Mouse (Mus musculus): ENCODE results near the gene Camkmt. TPM values are rescaled to one million over a fixed set of nuclear protein-coding genes. Genes with fewer than 3 reads are reported as not detected.

The Camkmt gene
- total RNA-seq, 1 experiment, result 7.1 TPM

GRCm38 (mm10) chr17:85443036-85443435 lies 352.7 kb downstream of the Camkmt start:
- in situ Hi-C loops (cut with MboI; ENCODE audit: low sequenced_read_pairs in 2 of 2, unreplicated experiment in 2 of 2), result no loop called here
- no peak for TF ChIP-seq CHD2 (IDR thresholded peaks at IDR 0.05; ENCODE audit: low read depth, low read length)
- TF ChIP-seq MAFK (IDR thresholded peaks at IDR 0.05; ENCODE audit: insufficient read depth, low read depth, low read length), result no peak
- no peak for TF ChIP-seq HCFC1 (IDR thresholded peaks at IDR 0.05; ENCODE audit: borderline replicate concordance, insufficient read depth, low read length)
- no peak for TF ChIP-seq ZNF384 (IDR thresholded peaks at IDR 0.05; ENCODE audit: low read depth, low read length)
- no peak for TF ChIP-seq ZC3H11A (IDR thresholded peaks at IDR 0.05; ENCODE audit: borderline replicate concordance, low read depth, low read length)

GRCm38 (mm10) chr17:85454419-85454983 lies 364.1 kb downstream of the Camkmt start:
- TF ChIP-seq MAFK (IDR thresholded peaks at IDR 0.05; ENCODE audit: insufficient read depth, low read depth, low read length), result no peak
- TF ChIP-seq CHD2 (IDR thresholded peaks at IDR 0.05; ENCODE audit: low read depth, low read length), result no peak
- TF ChIP-seq ZNF384 (IDR thresholded peaks at IDR 0.05; ENCODE audit: low read depth, low read length), result no peak
- TF ChIP-seq ZC3H11A (IDR thresholded peaks at IDR 0.05; ENCODE audit: borderline replicate concordance, low read depth, low read length), result no peak
- TF ChIP-seq HCFC1 (IDR thresholded peaks at IDR 0.05; ENCODE audit: borderline replicate concordance, insufficient read depth, low read length), result no peak
- Histone ChIP-seq H3K4me3 (ENCODE audit: insufficient read depth in 1 of 2, low read depth in 1 of 2, low read length in 2 of 2, poor library complexity in 1 of 2, severe bottlenecking in 1 of 2) (peak overlapping the region; percentile 22 to 46; a peak in 2 of 4 replicates), H3K9me3 (ENCODE audit: control insufficient read depth, insufficient read depth, low read depth, low read length) (no peaks in the 10 kb centered on the region), H3K27ac (ENCODE audit: insufficient read depth, low read depth, low read length, poor library complexity, severe bottlenecking) (no peak overlapping the region), H3K36me3 (ENCODE audit: control insufficient read depth, insufficient read depth, low read length, poor library complexity, severe bottlenecking) (no peaks in the 10 kb centered on the region), H3K9ac (ENCODE audit: insufficient read depth, low read depth, low read length, poor library complexity, severe bottlenecking) (no peak overlapping the region; the same call in 1 of the 2 replicates), H3K4me1 (ENCODE audit: control insufficient read depth in 2 of 2, insufficient read depth in 2 of 2, low read length in 2 of 2, poor library complexity in 1 of 2) (peaks cover 3 to 5% of the 10 kb centered on the region in 2 experiments; a peak in 1 of 4 replicates)
- no peak for DNase-seq (ENCODE audit: low read depth, low spot score)
- in situ Hi-C loops (cut with MboI; ENCODE audit: low sequenced_read_pairs in 2 of 2, unreplicated experiment in 2 of 2), result no loop called here

More at GRCm38 (mm10) chr17:85443036-85443435, 352.7 kb downstream of the Camkmt start:
- H3K9ac ChIP-seq (ENCODE audit: insufficient read depth, low read depth, low read length, poor library complexity, severe bottlenecking), result no peak overlapping the region
- no peak overlapping the region for H3K4me3 ChIP-seq (ENCODE audit: insufficient read depth in 1 of 2, low read depth in 1 of 2, low read length in 2 of 2, poor library complexity in 1 of 2, severe bottlenecking in 1 of 2)
- H3K27ac ChIP-seq (ENCODE audit: insufficient read depth, low read depth, low read length, poor library complexity, severe bottlenecking), result no peak overlapping the region
- no peak for DNase-seq (ENCODE audit: low read depth, low spot score)
- no peaks in the 10 kb centered on the region for H3K36me3 ChIP-seq (ENCODE audit: control insufficient read depth, insufficient read depth, low read length, poor library complexity, severe bottlenecking)
- H3K4me1 ChIP-seq (ENCODE audit: control insufficient read depth in 2 of 2, insufficient read depth in 2 of 2, low read length in 2 of 2, poor library complexity in 1 of 2), result no peaks in the 10 kb centered on the region
- H3K9me3 ChIP-seq (ENCODE audit: control insufficient read depth, insufficient read depth, low read depth, low read length), result no peaks in the 10 kb centered on the region

DNA sequence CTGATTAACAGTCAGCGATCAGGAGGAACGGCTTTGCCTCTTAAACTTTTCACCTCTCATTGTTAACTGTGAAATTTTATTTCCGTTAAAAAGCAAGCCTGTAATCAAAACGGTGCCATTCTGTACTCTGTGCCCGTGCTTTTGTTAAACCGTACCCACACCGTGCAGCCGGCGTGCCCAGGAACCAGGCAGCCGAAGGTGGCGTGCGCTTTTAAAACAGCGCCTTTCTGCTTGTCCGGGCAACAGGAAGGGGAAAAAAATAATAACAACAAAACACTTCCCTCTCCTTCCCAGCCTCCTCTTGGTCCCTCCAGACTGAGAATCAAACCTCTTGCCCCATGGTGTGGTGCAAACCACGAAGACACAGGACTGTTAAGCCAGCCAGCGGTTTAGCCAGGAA lies 364.7 kb downstream of the Camkmt start:
- H3K4me3 ChIP-seq (ENCODE audit: insufficient read depth in 1 of 2, low read depth in 1 of 2, low read length in 2 of 2, poor library complexity in 1 of 2, severe bottlenecking in 1 of 2), result no peak overlapping the region
- no peak for TF ChIP-seq ZC3H11A (IDR thresholded peaks at IDR 0.05; ENCODE audit: borderline replicate concordance, low read depth, low read length)
- TF ChIP-seq CHD2 (IDR thresholded peaks at IDR 0.05; ENCODE audit: low read depth, low read length), result no peak
- no peak for DNase-seq (ENCODE audit: low read depth, low spot score)
- H3K27ac ChIP-seq (ENCODE audit: insufficient read depth, low read depth, low read length, poor library complexity, severe bottlenecking), result no peak overlapping the region
- peaks cover 3 to 5% of the 10 kb centered on the region in 2 experiments; a peak in 1 of 4 replicates for H3K4me1 ChIP-seq (ENCODE audit: control insufficient read depth in 2 of 2, insufficient read depth in 2 of 2, low read length in 2 of 2, poor library complexity in 1 of 2)
- H3K9ac ChIP-seq (ENCODE audit: insufficient read depth, low read depth, low read length, poor library complexity, severe bottlenecking), result no peak overlapping the region
- no peaks in the 10 kb centered on the region for H3K36me3 ChIP-seq (ENCODE audit: control insufficient read depth, insufficient read depth, low read length, poor library complexity, severe bottlenecking)
- in situ Hi-C loops (cut with MboI; ENCODE audit: low sequenced_read_pairs in 2 of 2, unreplicated experiment in 2 of 2), result no loop called here
- H3K9me3 ChIP-seq (ENCODE audit: control insufficient read depth, insufficient read depth, low read depth, low read length), result no peaks in the 10 kb centered on the region

- TF ChIP-seq ZC3H11A (IDR thresholded peaks at IDR 0.05; ENCODE audit: borderline replicate concordance, low read depth, low read length), result no peak
- TF ChIP-seq MAFK (IDR thresholded peaks at IDR 0.05; ENCODE audit: insufficient read depth, low read depth, low read length), result no peak
- no peak for TF ChIP-seq HCFC1 (IDR thresholded peaks at IDR 0.05; ENCODE audit: borderline replicate concordance, insufficient read depth, low read length)
- no peak for TF ChIP-seq CHD2 (IDR thresholded peaks at IDR 0.05; ENCODE audit: low read depth, low read length)
- TF ChIP-seq ZNF384 (IDR thresholded peaks at IDR 0.05; ENCODE audit: low read depth, low read length), result no peak
- Histone ChIP-seq H3K4me3 (ENCODE audit: insufficient read depth in 1 of 2, low read depth in 1 of 2, low read length in 2 of 2, poor library complexity in 1 of 2, severe bottlenecking in 1 of 2) (peak overlapping the region in 1 of 2 experiments; percentile 31; a peak in 1 of 4 replicates), H3K27ac (ENCODE audit: insufficient read depth, low read depth, low read length, poor library complexity, severe bottlenecking) (no peak overlapping the region), H3K9ac (ENCODE audit: insufficient read depth, low read depth, low read length, poor library complexity, severe bottlenecking) (no peak overlapping the region), H3K9me3 (ENCODE audit: control insufficient read depth, insufficient read depth, low read depth, low read length) (no peaks in the 10 kb centered on the region), H3K4me1 (ENCODE audit: control insufficient read depth in 2 of 2, insufficient read depth in 2 of 2, low read length in 2 of 2, poor library complexity in 1 of 2) (peaks cover 3 to 5% of the 10 kb centered on the region in 2 experiments; a peak in 1 of 4 replicates), H3K36me3 (ENCODE audit: control insufficient read depth, insufficient read depth, low read length, poor library complexity, severe bottlenecking) (no peaks in the 10 kb centered on the region)
- DNase-seq (ENCODE audit: low read depth, low spot score), result peak; percentile 50
- in situ Hi-C loops (cut with MboI; ENCODE audit: low sequenced_read_pairs in 2 of 2, unreplicated experiment in 2 of 2), result no loop called here
Observed at GRCm38 (mm10) chr17:85458075-85458474, 367.7 kb downstream of the Camkmt start.

Measured in ES-E14 (cell line).